Mouse (Mus musculus) megakaryocyte, embryonic 14.5 days (primary cell): Measurements from ENCODE around the gene Cyp39a1.

Experiments used
- FLI1 ChIP-seq: IDR thresholded peaks from 2 replicates; pipeline ENCODE4 v1.6.1; 2012; ENCODE audit warnings: low read length, inconsistent platforms, mixed read lengths
- GATA1 ChIP-seq: IDR thresholded peaks from 3 replicates; pipeline ENCODE4 v1.6.1; 2012; ENCODE audit warnings: mixed read lengths, low read length, inconsistent platforms, borderline replicate concordance

- no peak for TF ChIP-seq GATA1
- no peak for TF ChIP-seq FLI1
Observed at GRCm38 (mm10) chr17:43758607-43759259, 91.5 kb downstream of the Cyp39a1 start.
